Comparison of ENCODE assay signal across 21 mouse cellular contexts in genomic region chr17:56273482-56273881, GRCm38 (mm10). TPM values are rescaled to one million over a fixed set of nuclear protein-coding genes. Genes with fewer than 3 reads are reported as not detected.
DNase-seq lines count a peak whose midpoint lies in the region; ATAC-seq and TF ChIP-seq lines count a peak whose summit lies in the region.
"Had no signal": no experiment of that assay in that cellular context is flagged by ENCODE, and none has a peak within 500 bp of the region (broad histone marks: within the 10 kb centered on the region; RNA-seq: fewer than 3 reads in every experiment).

No protein-coding gene starts in this region.

- peaks cover 28% of the 10 kb centered on the region for H3K36me3 ChIP-seq in kidney, embryonic 15.5 days
- H3K36me3 ChIP-seq in spleen, adult 2 months (ENCODE audit: control insufficient read depth, insufficient read depth, low read length), result peaks cover 17% of the 10 kb centered on the region
- H3K36me3 ChIP-seq: neural tube, embryonic 15.5 days had no signal

- intact Hi-C loops in gastrocnemius, adult 2 months (cut with DNase I), result no loop called here

- no peak overlapping the region for H3K4me2 ChIP-seq in kidney, embryonic 15.5 days
- H3K4me2 ChIP-seq: embryonic facial prominence, embryonic 12.5 days; neural tube, embryonic 15.5 days had no signal

- H3K9me3 ChIP-seq in kidney, embryonic 15.5 days (replicated peaks), result no peaks in the 10 kb centered on the region
- H3K9me3 ChIP-seq: embryonic facial prominence, embryonic 12.5 days; midbrain, embryonic 10.5 days; neural tube, embryonic 15.5 days had no signal

- H3K27ac ChIP-seq in gastrocnemius, adult 2 months, result peak overlapping the region; percentile 49
- 0 out of 2 replicates have a peak overlapping the region, but pooled peaks have one; percentile 1 for H3K27ac ChIP-seq in kidney, embryonic 15.5 days
- H3K27ac ChIP-seq in spleen, adult 2 months (ENCODE audit: insufficient read depth, low read length), result peak overlapping the region; percentile 12; the same call in 1 of the 2 replicates
- H3K27ac ChIP-seq: embryonic facial prominence, embryonic 12.5 days; midbrain, embryonic 10.5 days; neural tube, embryonic 15.5 days had no signal

- H3K9ac ChIP-seq in kidney, embryonic 15.5 days, result no peak overlapping the region
- H3K9ac ChIP-seq: embryonic facial prominence, embryonic 12.5 days; neural tube, embryonic 15.5 days had no signal

- no peak for TF ChIP-seq CTCF in gastrocnemius, adult 2 months (IDR thresholded peaks at IDR 0.05)
- no peak for TF ChIP-seq CTCF in spleen, adult 2 months (IDR thresholded peaks at IDR 0.05; ENCODE audit: extremely low read depth, insufficient read depth, insufficient read length, insufficient replicate concordance)

- no peak for TF ChIP-seq POLR2A in spleen, adult 2 months (IDR thresholded peaks at IDR 0.05; ENCODE audit: low read depth, low read length)

- WGBS in kidney, embryonic 15.5 days, result 65% methylated on average over 7 of the region's 7 CpGs
- WGBS in spleen, adult 2 months, result 83% methylated on average over 7 of the region's 7 CpGs

- ATAC-seq in kidney, embryonic 15.5 days (replicated peaks; ENCODE audit: low FRiP score), result no peak
- no peak for ATAC-seq in cerebellum, adult (ENCODE audit: insufficient number of reproducible peaks, low FRiP score, low TSS enrichment)
- ATAC-seq: activated CD4-positive, CD25-positive, alpha-beta regulatory T cell, adult 4 months had no signal

- H3K4me3 ChIP-seq in gastrocnemius, adult 2 months, result no peak overlapping the region
- H3K4me3 ChIP-seq in kidney, embryonic 15.5 days (replicated peaks), result no peak overlapping the region
- H3K4me3 ChIP-seq in spleen, adult 2 months (ENCODE audit: extremely low read depth, insufficient read depth, insufficient read length), result no peak overlapping the region
- H3K4me3 ChIP-seq: embryonic facial prominence, embryonic 12.5 days; midbrain, embryonic 10.5 days; neural tube, embryonic 15.5 days had no signal

- no peaks in the 10 kb centered on the region for H3K27me3 ChIP-seq in kidney, embryonic 15.5 days
- H3K27me3 ChIP-seq in spleen, adult 2 months (ENCODE audit: control insufficient read depth, insufficient read depth, low read length), result no peaks in the 10 kb centered on the region
- H3K27me3 ChIP-seq: embryonic facial prominence, embryonic 12.5 days; neural tube, embryonic 15.5 days had no signal

- no peak for DNase-seq in gastrocnemius, adult 2 months
- no peak for DNase-seq in gastrocnemius, postnatal 10 days
- no peak for DNase-seq in kidney, postnatal 36 days
- DNase-seq in spleen, adult 2 months (ENCODE audit: low read depth in 1 of 2, low spot score in 2 of 2), result peak in 1 of 2 experiments; percentile 3
- DNase-seq in spleen, postnatal 14 days (ENCODE audit: low spot score in 2 of 2), result no peak
- DNase-seq in urinary bladder, postnatal 25 days (ENCODE audit: low spot score), result no peak
- DNase-seq: cerebellum, postnatal 25 days; gastrocnemius, postnatal 36 days; lung, postnatal 10 days; retina, postnatal 1 day; thymus, postnatal 36 days had no signal

- peaks cover 46% of the 10 kb centered on the region for H3K4me1 ChIP-seq in kidney, embryonic 15.5 days
- H3K4me1 ChIP-seq in spleen, adult 2 months (ENCODE audit: control insufficient read depth, insufficient read depth, insufficient read length), result peaks cover 6% of the 10 kb centered on the region; the same call in 1 of the 2 replicates

RNA-seq across cellular contexts. Expression of gene Ticam1, which starts 3.1 kb away (rescaled TPM):
- total RNA-seq in gastrocnemius, adult 2 months (2021), result 1 to 10 TPM; 2.7 to 3.4 TPM
- 1 to 10 TPM; 6.6 to 6.8 TPM for total RNA-seq in gastrocnemius, postnatal 10 days (2021)
- 6.0 and 6.2 TPM in 2 replicates for polyA plus RNA-seq in kidney, embryonic 15.5 days (2015; fragmentation: Nextera tagmentation; extraction: Ambion mirVana)
- 20.5 and 21.6 TPM in 2 replicates for polyA plus RNA-seq in spleen, adult 2 months (2012; rRNA removed)

RNA-seq across cellular contexts. Expression of gene Fem1a, which starts 16.9 kb away (rescaled TPM):
- 100 to 1,000 TPM; 165 to 176 TPM for total RNA-seq in gastrocnemius, adult 2 months (2021)
- 10 to 100 TPM; 91.9 to 99.8 TPM for total RNA-seq in gastrocnemius, postnatal 10 days (2021)
- 13.1 TPM in 2 replicates for polyA plus RNA-seq in kidney, embryonic 15.5 days (2015; fragmentation: Nextera tagmentation; extraction: Ambion mirVana)
- polyA plus RNA-seq in spleen, adult 2 months (2012; rRNA removed), result 21.1 and 29.0 TPM in 2 replicates

RNA-seq across cellular contexts. Expression of gene Plin3, which starts 19.2 kb away (rescaled TPM):
- 10 to 100 TPM; 42.4 to 75.0 TPM for total RNA-seq in gastrocnemius, adult 2 months (2021)
- total RNA-seq in gastrocnemius, postnatal 10 days (2021), result 10 to 100 TPM; 37.2 to 41.7 TPM
- 68.9 and 77.4 TPM in 2 replicates for polyA plus RNA-seq in kidney, embryonic 15.5 days (2015; fragmentation: Nextera tagmentation; extraction: Ambion mirVana)
- polyA plus RNA-seq in spleen, adult 2 months (2012; rRNA removed), result 13.4 and 17.3 TPM in 2 replicates

RNA-seq across cellular contexts. Expression of gene Arrdc5, which starts 26.6 kb away (rescaled TPM):
- not detected for total RNA-seq in gastrocnemius, adult 2 months (2021)
- not detected for total RNA-seq in gastrocnemius, postnatal 10 days (2021)
- 0.31 TPM in 1 of 2 replicates, not detected in the other for polyA plus RNA-seq in kidney, embryonic 15.5 days (2015; fragmentation: Nextera tagmentation; extraction: Ambion mirVana)
- polyA plus RNA-seq in spleen, adult 2 months (2012; rRNA removed), result 0.12 TPM in 1 of 2 replicates, not detected in the other
- total RNA-seq: adrenal gland, postnatal 4 days; gastrocnemius, postnatal 36 days had no signal
- polyA plus RNA-seq: activated CD4-positive, CD25-positive, alpha-beta regulatory T cell, adult 4 months; embryonic facial prominence, embryonic 12.5 days; frontal cortex, adult 2 months; large intestine, adult 2 months; limb, embryonic 11.5 days; midbrain, embryonic 10.5 days; neural tube, embryonic 15.5 days had no signal

RNA-seq across cellular contexts. Expression of gene Uhrf1, which starts 29.6 kb away (rescaled TPM):
- 1 to 10 TPM; 1.3 to 2.1 TPM for total RNA-seq in gastrocnemius, adult 2 months (2021)
- 10 to 100 TPM; 14.4 to 20.3 TPM for total RNA-seq in gastrocnemius, postnatal 10 days (2021)
- polyA plus RNA-seq in kidney, embryonic 15.5 days (2015; fragmentation: Nextera tagmentation; extraction: Ambion mirVana), result 162 and 175 TPM in 2 replicates
- 16.5 and 23.9 TPM in 2 replicates for polyA plus RNA-seq in spleen, adult 2 months (2012; rRNA removed)
